Mouse (Mus musculus): ENCODE results near the gene Prkd1. TPM values are rescaled to one million over a fixed set of nuclear protein-coding genes. Genes with fewer than 3 reads are reported as not detected.

Prkd1 gene
- total RNA-seq, 1 experiment: 3.0 TPM

DNA sequence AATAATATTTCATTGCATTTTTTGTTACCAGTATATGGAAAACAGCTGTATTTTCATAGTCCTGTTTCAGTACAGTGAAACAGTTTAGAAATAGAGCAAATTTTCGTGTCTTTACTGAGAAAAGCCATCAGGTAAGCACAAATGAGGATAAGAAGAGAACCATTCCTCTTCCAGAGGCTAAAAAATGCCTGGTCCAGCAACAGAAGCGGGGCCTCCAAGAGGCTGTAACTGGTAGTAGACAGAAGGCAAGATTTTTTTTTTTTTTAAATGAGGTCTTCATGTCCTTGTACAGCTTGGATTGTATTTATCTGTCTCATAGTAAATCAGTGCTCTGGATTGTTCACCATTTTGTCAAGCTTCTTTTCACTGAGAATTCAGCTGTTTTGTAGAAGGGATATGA, 352.8 kb downstream of the Prkd1 start:
- TF ChIP-seq ZC3H11A (IDR thresholded peaks at IDR 0.05; ENCODE audit: borderline replicate concordance, low read depth, low read length): no peak
- TF ChIP-seq ZNF384 (IDR thresholded peaks at IDR 0.05; ENCODE audit: low read depth, low read length): peak; percentile 73
- Histone ChIP-seq H3K9ac (ENCODE audit: insufficient read depth, low read depth, low read length, poor library complexity, severe bottlenecking) (no peak overlapping the region), H3K4me3 (ENCODE audit: insufficient read depth in 1 of 2, low read depth in 1 of 2, low read length in 2 of 2, poor library complexity in 1 of 2, severe bottlenecking in 1 of 2) (no peak overlapping the region), H3K4me1 (ENCODE audit: control insufficient read depth in 2 of 2, insufficient read depth in 2 of 2, low read length in 2 of 2, poor library complexity in 1 of 2) (no peaks in the 10 kb centered on the region), H3K9me3 (ENCODE audit: control insufficient read depth, insufficient read depth, low read depth, low read length) (no peaks in the 10 kb centered on the region), H3K27ac (ENCODE audit: insufficient read depth, low read depth, low read length, poor library complexity, severe bottlenecking) (no peak overlapping the region), H3K36me3 (ENCODE audit: control insufficient read depth, insufficient read depth, low read length, poor library complexity, severe bottlenecking) (no peaks in the 10 kb centered on the region)
- no peak for DNase-seq (ENCODE audit: low read depth, low spot score)
- in situ Hi-C loops (cut with MboI; ENCODE audit: low sequenced_read_pairs in 2 of 2, unreplicated experiment in 2 of 2): no loop called here

DNA sequence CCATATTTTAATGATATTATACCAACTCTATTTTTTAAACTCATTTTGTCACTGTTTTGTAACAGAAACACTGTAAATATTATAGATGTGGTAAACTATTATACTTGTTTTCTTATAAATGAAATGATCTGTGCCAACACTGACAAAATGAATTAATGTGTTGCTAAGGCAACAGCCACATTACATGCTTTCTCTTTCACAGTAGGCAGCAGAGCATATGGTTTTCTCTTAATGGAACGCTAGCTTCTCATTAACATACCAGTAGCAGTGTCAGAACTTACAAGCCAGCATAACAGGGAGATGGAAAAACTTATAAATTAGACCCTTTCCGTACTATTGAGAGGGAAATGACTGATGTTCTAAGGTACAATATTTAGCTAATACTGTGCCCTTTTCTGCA, 353.3 kb downstream of the Prkd1 start:
- Histone ChIP-seq H3K36me3 (ENCODE audit: control insufficient read depth, insufficient read depth, low read length, poor library complexity, severe bottlenecking) (no peaks in the 10 kb centered on the region), H3K4me3 (ENCODE audit: insufficient read depth in 1 of 2, low read depth in 1 of 2, low read length in 2 of 2, poor library complexity in 1 of 2, severe bottlenecking in 1 of 2) (no peak overlapping the region), H3K4me1 (ENCODE audit: control insufficient read depth in 2 of 2, insufficient read depth in 2 of 2, low read length in 2 of 2, poor library complexity in 1 of 2) (no peaks in the 10 kb centered on the region), H3K9me3 (ENCODE audit: control insufficient read depth, insufficient read depth, low read depth, low read length) (no peaks in the 10 kb centered on the region), H3K9ac (ENCODE audit: insufficient read depth, low read depth, low read length, poor library complexity, severe bottlenecking) (no peak overlapping the region), H3K27ac (ENCODE audit: insufficient read depth, low read depth, low read length, poor library complexity, severe bottlenecking) (no peak overlapping the region)
- TF ChIP-seq ZC3H11A (IDR thresholded peaks at IDR 0.05; ENCODE audit: borderline replicate concordance, low read depth, low read length) (no peak), CHD2 (IDR thresholded peaks at IDR 0.05; ENCODE audit: low read depth, low read length) (no peak), MAFK (IDR thresholded peaks at IDR 0.05; ENCODE audit: insufficient read depth, low read depth, low read length) (no peak), ZNF384 (IDR thresholded peaks at IDR 0.05; ENCODE audit: low read depth, low read length) (no peak), HCFC1 (IDR thresholded peaks at IDR 0.05; ENCODE audit: borderline replicate concordance, insufficient read depth, low read length) (no peak)
- DNase-seq (ENCODE audit: low read depth, low spot score): no peak
- in situ Hi-C loops (cut with MboI; ENCODE audit: low sequenced_read_pairs in 2 of 2, unreplicated experiment in 2 of 2): no loop called here

DNA sequence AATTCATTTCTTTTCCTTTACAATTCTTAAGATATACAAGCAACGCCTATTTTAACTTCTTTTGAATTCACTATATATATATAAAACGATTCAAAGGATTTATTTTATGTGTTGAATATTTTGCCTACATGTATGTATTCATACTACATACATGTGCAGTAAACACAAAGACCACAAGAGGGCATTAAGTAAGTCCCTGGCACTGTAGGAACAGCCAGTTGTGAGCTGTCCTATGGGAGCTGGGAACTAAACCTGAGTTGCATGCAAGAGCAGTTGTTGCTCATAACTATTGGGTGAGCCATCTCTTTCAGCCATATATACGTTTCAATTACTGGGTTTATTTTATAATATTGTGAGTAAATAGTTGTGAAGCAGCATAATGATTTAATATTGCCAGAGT, 356.1 kb downstream of the Prkd1 start:
- H3K4me1 ChIP-seq (ENCODE audit: control insufficient read depth in 2 of 2, insufficient read depth in 2 of 2, low read length in 2 of 2, poor library complexity in 1 of 2): no peaks in the 10 kb centered on the region
- no peak overlapping the region for H3K4me3 ChIP-seq (ENCODE audit: insufficient read depth in 1 of 2, low read depth in 1 of 2, low read length in 2 of 2, poor library complexity in 1 of 2, severe bottlenecking in 1 of 2)
- H3K9me3 ChIP-seq (ENCODE audit: control insufficient read depth, insufficient read depth, low read depth, low read length): no peaks in the 10 kb centered on the region
- H3K36me3 ChIP-seq (ENCODE audit: control insufficient read depth, insufficient read depth, low read length, poor library complexity, severe bottlenecking): no peaks in the 10 kb centered on the region
- H3K9ac ChIP-seq (ENCODE audit: insufficient read depth, low read depth, low read length, poor library complexity, severe bottlenecking): no peak overlapping the region
- in situ Hi-C loops (cut with MboI; ENCODE audit: low sequenced_read_pairs in 2 of 2, unreplicated experiment in 2 of 2): no loop called here
- no peak for DNase-seq (ENCODE audit: low read depth, low spot score)
- H3K27ac ChIP-seq (ENCODE audit: insufficient read depth, low read depth, low read length, poor library complexity, severe bottlenecking): no peak overlapping the region
- no peak for TF ChIP-seq MAFK (IDR thresholded peaks at IDR 0.05; ENCODE audit: insufficient read depth, low read depth, low read length)
- TF ChIP-seq CHD2 (IDR thresholded peaks at IDR 0.05; ENCODE audit: low read depth, low read length): no peak
- TF ChIP-seq HCFC1 (IDR thresholded peaks at IDR 0.05; ENCODE audit: borderline replicate concordance, insufficient read depth, low read length): no peak
- TF ChIP-seq ZC3H11A (IDR thresholded peaks at IDR 0.05; ENCODE audit: borderline replicate concordance, low read depth, low read length): no peak
- TF ChIP-seq ZNF384 (IDR thresholded peaks at IDR 0.05; ENCODE audit: low read depth, low read length): no peak
